Mouse (Mus musculus) CH12.LX (cell line): Measurements from ENCODE around the gene Clip3.

Source experiments
- CTCF ChIP-seq, 2 experiments: IDR thresholded peaks in 1 of 2; conservative IDR thresholded peaks in 1 of 2; 2 replicates each; pipeline ENCODE4 v1.5.1; 2011 to 2012; ENCODE audit warnings: low read depth in 2 of 2, low read length in 2 of 2, improper control_type of control experiment in 1 of 2, inconsistent platforms in 1 of 2, mild to moderate bottlenecking in 1 of 2, moderate library complexity in 1 of 2
- E2F4 ChIP-seq: IDR thresholded peaks from 2 replicates; pipeline ENCODE4 v1.6.1; 2011; ENCODE audit warnings: low read depth, low read length, improper control_type of control experiment; ENCODE audit not compliant: insufficient replicate concordance
- EP300 ChIP-seq: IDR thresholded peaks from 2 replicates; pipeline ENCODE4 v1.6.1; 2011; ENCODE audit warnings: low read length, improper control_type of control experiment
- MEF2A ChIP-seq: IDR thresholded peaks from 2 replicates; pipeline ENCODE4 v1.6.1; 2014; ENCODE audit warnings: low read depth, mild to moderate bottlenecking, inconsistent platforms, low read length, improper control_type of control experiment, borderline replicate concordance
- MXI1 ChIP-seq: IDR thresholded peaks from 2 replicates; pipeline ENCODE4 v1.6.1; 2011; ENCODE audit warnings: mild to moderate bottlenecking, low read depth, low read length, improper control_type of control experiment
- MYC ChIP-seq: IDR thresholded peaks from 2 replicates; pipeline ENCODE4 v1.6.1; 2011; ENCODE audit warnings: low read depth, mild to moderate bottlenecking, improper control_type of control experiment, low read length
- POLR2A ChIP-seq: IDR thresholded peaks from 2 replicates; pipeline ENCODE4 v1.6.1; 2011; ENCODE audit warnings: low read depth, mild to moderate bottlenecking, improper control_type of control experiment, low read length
- RCOR1 ChIP-seq: conservative IDR thresholded peaks from 2 replicates; pipeline ENCODE4 v1.6.1; 2012; ENCODE audit warnings: low read depth, mild to moderate bottlenecking, inconsistent platforms, low read length, improper control_type of control experiment
- TCF12 ChIP-seq: IDR thresholded peaks from 2 replicates; pipeline ENCODE4 v1.6.1; 2014; ENCODE audit warnings: low read depth, mild to moderate bottlenecking, inconsistent platforms, low read length, improper control_type of control experiment
- UBTF ChIP-seq: IDR thresholded peaks from 2 replicates; pipeline ENCODE4 v1.6.1; 2012; ENCODE audit warnings: low read depth, mild to moderate bottlenecking, inconsistent platforms, low read length, improper control_type of control experiment, moderate library complexity
- USF1 ChIP-seq: IDR thresholded peaks from 2 replicates; pipeline ENCODE4 v1.6.1; 2014; ENCODE audit warnings: low read depth, mild to moderate bottlenecking, inconsistent platforms, low read length, improper control_type of control experiment
- ZC3H11A ChIP-seq: IDR thresholded peaks from 2 replicates; pipeline ENCODE4 v1.6.1; 2012; ENCODE audit warnings: low read depth, mild to moderate bottlenecking, inconsistent platforms, low read length, improper control_type of control experiment
- ZKSCAN1 ChIP-seq: IDR thresholded peaks from 2 replicates; pipeline ENCODE4 v1.6.1; 2012; ENCODE audit warnings: low read depth, inconsistent platforms, low read length, improper control_type of control experiment, borderline replicate concordance

DNA sequence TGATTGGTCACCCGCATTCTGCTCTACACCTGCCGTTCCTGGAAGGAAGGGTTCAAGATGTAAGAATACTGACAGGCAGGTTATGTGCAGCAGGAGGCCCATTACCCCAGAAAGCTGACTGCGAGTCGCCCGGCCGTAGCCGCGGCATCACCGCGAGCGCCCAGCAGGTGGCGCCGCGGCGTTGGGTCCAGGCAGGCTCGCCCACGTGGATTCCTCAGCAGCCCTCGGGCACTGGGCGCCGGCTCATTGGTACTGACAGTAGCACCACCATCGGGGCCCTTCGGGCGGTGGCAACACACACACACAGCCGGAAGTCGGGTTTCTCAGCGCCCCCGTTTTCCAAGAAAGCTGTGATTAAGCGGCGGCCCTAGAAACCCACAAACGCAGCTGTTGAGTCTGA is 56.3 kb downstream of the Clip3 start:
- TF ChIP-seq CTCF (conservative IDR thresholded peaks at IDR 0.05 in 1 of 2, IDR thresholded peaks at IDR 0.05 in 1 of 2; ENCODE audit: low read depth in 2 of 2, low read length in 2 of 2) = peak; percentile 63 to 89
- no peak for TF ChIP-seq E2F4
- TF ChIP-seq POLR2A = no peak
- peak; percentile 15; the same call in 1 of the 2 replicates for TF ChIP-seq USF1
- TF ChIP-seq EP300 = no peak
- TF ChIP-seq ZKSCAN1 = no peak
- no peak for TF ChIP-seq MEF2A
- TF ChIP-seq UBTF = no peak
- no peak for TF ChIP-seq TCF12
- peak; percentile 93 for TF ChIP-seq MYC
- no peak for TF ChIP-seq ZC3H11A
- TF ChIP-seq MXI1 = peak; percentile 94
- no peak for TF ChIP-seq RCOR1
